16 mouse cellular contexts compared by ENCODE assay signal in genomic region chr17:84353902-84354311, GRCm38 (mm10).
DNase-seq lines count a peak whose midpoint lies in the region; ATAC-seq and TF ChIP-seq lines count a peak whose summit lies in the region.
"Had no signal": no experiment of that assay in that cellular context is flagged by ENCODE, and none has a peak within 500 bp of the region (broad histone marks: within the 10 kb centered on the region; RNA-seq: fewer than 3 reads in every experiment).

No protein-coding gene starts in this region.

- TF ChIP-seq CTCF in hindbrain, postnatal 0 days (IDR thresholded peaks at IDR 0.05; ENCODE audit: low read depth): no peak
- TF ChIP-seq CTCF in spleen, adult 2 months (IDR thresholded peaks at IDR 0.05; ENCODE audit: extremely low read depth, insufficient read depth, insufficient read length, insufficient replicate concordance): no peak

- H3K4me2 ChIP-seq in hindbrain, postnatal 0 days (ENCODE audit: low read depth, low read length): no peak overlapping the region
- no peak overlapping the region for H3K4me2 ChIP-seq in hindbrain, embryonic 11.5 days (replicated peaks; ENCODE audit: low read depth, low read length)
- no peak overlapping the region for H3K4me2 ChIP-seq in stomach, embryonic 16.5 days (ENCODE audit: low read depth, low read length)
- H3K4me2 ChIP-seq: heart, embryonic 15.5 days; liver, embryonic 15.5 days; neural tube, embryonic 13.5 days had no signal

- peak; percentile 40 for DNase-seq in hindbrain, postnatal 0 days (ENCODE audit: low spot score)
- no peak for DNase-seq in hindbrain, embryonic 11.5 days (ENCODE audit: low spot score)
- DNase-seq in spleen, adult 2 months (ENCODE audit: low read depth in 1 of 2, low spot score in 2 of 2): no peak
- no peak for DNase-seq in spleen, postnatal 36 days (ENCODE audit: low spot score in 2 of 2)
- DNase-seq in cerebellum, postnatal 25 days: peak; percentile 75 to 82
- DNase-seq in kidney, postnatal 25 days: no peak
- no peak for DNase-seq in kidney, adult 9 months
- DNase-seq: adrenal gland, postnatal 14 days; kidney, postnatal 10 days; midbrain, embryonic 14.5 days; retina, postnatal 1 day had no signal

- H3K9ac ChIP-seq in hindbrain, postnatal 0 days (replicated peaks; ENCODE audit: low read length): no peak overlapping the region
- H3K9ac ChIP-seq in hindbrain, embryonic 11.5 days (ENCODE audit: low read depth, low read length): no peak overlapping the region
- no peak overlapping the region for H3K9ac ChIP-seq in stomach, embryonic 16.5 days (ENCODE audit: low read length)
- H3K9ac ChIP-seq: heart, embryonic 15.5 days; liver, embryonic 15.5 days; neural tube, embryonic 13.5 days had no signal

- H3K4me3 ChIP-seq in hindbrain, postnatal 0 days (ENCODE audit: low read length): no peak overlapping the region
- H3K4me3 ChIP-seq in hindbrain, embryonic 11.5 days (ENCODE audit: low read depth, low read length): no peak overlapping the region
- H3K4me3 ChIP-seq in spleen, adult 2 months (ENCODE audit: extremely low read depth, insufficient read depth, insufficient read length): no peak overlapping the region
- no peak overlapping the region for H3K4me3 ChIP-seq in stomach, embryonic 16.5 days (replicated peaks; ENCODE audit: low read length)
- H3K4me3 ChIP-seq: heart, embryonic 15.5 days; liver, embryonic 15.5 days; neural tube, embryonic 13.5 days had no signal

- no peak for TF ChIP-seq POLR2A in spleen, adult 2 months (IDR thresholded peaks at IDR 0.05; ENCODE audit: low read depth, low read length)

- no peak for ATAC-seq in hindbrain, postnatal 0 days
- no peak for ATAC-seq in hindbrain, embryonic 11.5 days (ENCODE audit: low FRiP score)
- no peak for ATAC-seq in stomach, embryonic 16.5 days (ENCODE audit: insufficient read depth, low FRiP score)
- ATAC-seq: hindbrain, embryonic 16.5 days had no signal

- no peaks in the 10 kb centered on the region for H3K36me3 ChIP-seq in hindbrain, postnatal 0 days (ENCODE audit: insufficient read depth, low read length)
- no peaks in the 10 kb centered on the region for H3K36me3 ChIP-seq in hindbrain, embryonic 11.5 days (ENCODE audit: control insufficient read depth, insufficient read depth, low read length)
- H3K36me3 ChIP-seq in spleen, adult 2 months (ENCODE audit: control insufficient read depth, insufficient read depth, low read length): peaks cover 7% of the 10 kb centered on the region
- H3K36me3 ChIP-seq in stomach, embryonic 16.5 days (ENCODE audit: control insufficient read depth, insufficient read depth, low read length): no peaks in the 10 kb centered on the region
- H3K36me3 ChIP-seq: heart, embryonic 15.5 days; neural tube, embryonic 13.5 days had no signal

- H3K4me1 ChIP-seq in hindbrain, postnatal 0 days (ENCODE audit: insufficient read depth, low read length): 0 out of 2 replicates have a peak, but pooled peaks cover 7% of the 10 kb centered on the region
- H3K4me1 ChIP-seq in hindbrain, embryonic 11.5 days (replicated peaks; ENCODE audit: control insufficient read depth, insufficient read depth, low read length): no peaks in the 10 kb centered on the region
- H3K4me1 ChIP-seq in spleen, adult 2 months (ENCODE audit: control insufficient read depth, insufficient read depth, insufficient read length): peaks cover 3% of the 10 kb centered on the region; the same call in 1 of the 2 replicates
- peaks cover 5% of the 10 kb centered on the region for H3K4me1 ChIP-seq in stomach, embryonic 16.5 days (ENCODE audit: control insufficient read depth, insufficient read depth, low read length)

- H3K9me3 ChIP-seq in hindbrain, postnatal 0 days (ENCODE audit: low read length): no peaks in the 10 kb centered on the region
- H3K9me3 ChIP-seq in hindbrain, embryonic 11.5 days (ENCODE audit: control insufficient read depth, low read length): no peaks in the 10 kb centered on the region
- H3K9me3 ChIP-seq in stomach, embryonic 16.5 days (replicated peaks; ENCODE audit: control insufficient read depth, low read length): no peaks in the 10 kb centered on the region
- H3K9me3 ChIP-seq: heart, embryonic 15.5 days; liver, embryonic 15.5 days; neural tube, embryonic 13.5 days had no signal

- WGBS in hindbrain, postnatal 0 days: 58% methylated on average over 5 of the region's 5 CpGs
- WGBS in hindbrain, embryonic 11.5 days: 89% methylated on average over 5 of the region's 5 CpGs
- WGBS in spleen, adult 2 months: 75% methylated on average over 5 of the region's 5 CpGs
- WGBS in stomach, embryonic 16.5 days: 76% methylated on average over 5 of the region's 5 CpGs

- no peak overlapping the region for H3K27ac ChIP-seq in hindbrain, postnatal 0 days
- H3K27ac ChIP-seq in hindbrain, embryonic 11.5 days (ENCODE audit: low read depth, low read length): no peak overlapping the region
- H3K27ac ChIP-seq in spleen, adult 2 months (ENCODE audit: insufficient read depth, low read length): peak overlapping the region; percentile 51; the same call in 1 of the 2 replicates
- peak overlapping the region; percentile 85 for H3K27ac ChIP-seq in stomach, embryonic 16.5 days (ENCODE audit: low read length)
- H3K27ac ChIP-seq: heart, embryonic 15.5 days; liver, embryonic 15.5 days; neural tube, embryonic 13.5 days had no signal

- no peaks in the 10 kb centered on the region for H3K27me3 ChIP-seq in hindbrain, postnatal 0 days (ENCODE audit: insufficient read depth, low read length)
- no peaks in the 10 kb centered on the region for H3K27me3 ChIP-seq in hindbrain, embryonic 11.5 days (ENCODE audit: control insufficient read depth, insufficient read depth, low read length)
- H3K27me3 ChIP-seq in spleen, adult 2 months (ENCODE audit: control insufficient read depth, insufficient read depth, low read length): no peaks in the 10 kb centered on the region
- H3K27me3 ChIP-seq in stomach, embryonic 16.5 days (ENCODE audit: control insufficient read depth, insufficient read depth, low read length): no peaks in the 10 kb centered on the region
- H3K27me3 ChIP-seq: heart, embryonic 15.5 days; liver, embryonic 15.5 days; neural tube, embryonic 13.5 days had no signal

Comparison
In these comparisons a context has a peak if more than half of its experiments do, and no peak if none do; other contexts are left out.
1. DNase-seq: peak in hindbrain, postnatal 0 days (single experiment) and cerebellum, postnatal 25 days (2 of 2); none in hindbrain, embryonic 11.5 days (single experiment), spleen, adult 2 months (0 of 2), spleen, postnatal 36 days (0 of 2), kidney, postnatal 25 days (0 of 2) and kidney, adult 9 months (single experiment).
2. H3K27ac ChIP-seq: peak in spleen, adult 2 months (single experiment) and stomach, embryonic 16.5 days (single experiment); none in hindbrain, postnatal 0 days (single experiment) and hindbrain, embryonic 11.5 days (single experiment).